Mouse (Mus musculus): ENCODE results near the gene Cfh.
"Not testable (repeated sequence)": the region's sequence is repeated elsewhere in the genome, so short reads cannot be mapped to it uniquely, and the experiment has no call there.

Cfh gene

GRCm38 (mm10) chr1:140183664-140184063 lies at the start of gene Cfh:
Gene Cfh, minus strand, starts transcription at chr1:140183764.
- in situ Hi-C loops (cut with MboI; ENCODE audit: low pct_unique_long_range_greater_than_20kb in 1 of 2, low sequenced_read_pairs in 2 of 2, unreplicated experiment in 1 of 2) = not testable (repeated sequence)

- in situ Hi-C loops (cut with MboI; ENCODE audit: low pct_unique_long_range_greater_than_20kb in 1 of 2, low sequenced_read_pairs in 2 of 2, unreplicated experiment in 1 of 2) = no loop called here
These were observed 43.1 kb upstream of the Cfh start for GRCm38 (mm10) chr1:140226673-140227072.

- in situ Hi-C loops (cut with MboI; ENCODE audit: low pct_unique_long_range_greater_than_20kb in 1 of 2, low sequenced_read_pairs in 2 of 2, unreplicated experiment in 1 of 2) = no loop called here
These were observed 41.7 kb upstream of the Cfh start for GRCm38 (mm10) chr1:140225221-140225620.

GRCm38 (mm10) chr1:140205329-140205728 lies 21.8 kb upstream of the Cfh start:
- in situ Hi-C loops (cut with MboI; ENCODE audit: low pct_unique_long_range_greater_than_20kb in 1 of 2, low sequenced_read_pairs in 2 of 2, unreplicated experiment in 1 of 2) = no loop called here

GRCm38 (mm10) chr1:140188500-140188899 lies 4.9 kb upstream of the Cfh start:
- in situ Hi-C loops (cut with MboI; ENCODE audit: low pct_unique_long_range_greater_than_20kb in 1 of 2, low sequenced_read_pairs in 2 of 2, unreplicated experiment in 1 of 2) = not testable (repeated sequence)

- in situ Hi-C loops (cut with MboI; ENCODE audit: low pct_unique_long_range_greater_than_20kb in 1 of 2, low sequenced_read_pairs in 2 of 2, unreplicated experiment in 1 of 2) = no loop called here
These were observed 356 bp downstream of the Cfh start for GRCm38 (mm10) chr1:140183208-140183607.

GRCm38 (mm10) chr1:140180125-140180524 lies 3.4 kb downstream of the Cfh start:
- in situ Hi-C loops (cut with MboI; ENCODE audit: low pct_unique_long_range_greater_than_20kb in 1 of 2, low sequenced_read_pairs in 2 of 2, unreplicated experiment in 1 of 2) = no loop called here

- in situ Hi-C loops (cut with MboI; ENCODE audit: low pct_unique_long_range_greater_than_20kb in 1 of 2, low sequenced_read_pairs in 2 of 2, unreplicated experiment in 1 of 2) = loop anchor here in 1 of 2 experiments (10.0 kb wide), 2 partner anchors 359 to 479 kb away; no protein-coding TSS in a partner anchor
These were observed 8.1 kb downstream of the Cfh start for GRCm38 (mm10) chr1:140175442-140175841.

- in situ Hi-C loops (cut with MboI; ENCODE audit: low pct_unique_long_range_greater_than_20kb in 1 of 2, low sequenced_read_pairs in 2 of 2, unreplicated experiment in 1 of 2) = loop anchor here in 1 of 2 experiments (10.0 kb wide), 2 partner anchors 363 to 483 kb away; no protein-coding TSS in a partner anchor
These were observed 11.9 kb downstream of the Cfh start for GRCm38 (mm10) chr1:140171581-140172154.

- in situ Hi-C loops (cut with MboI; ENCODE audit: low pct_unique_long_range_greater_than_20kb in 1 of 2, low sequenced_read_pairs in 2 of 2, unreplicated experiment in 1 of 2) = no loop called here
These were observed 24.6 kb downstream of the Cfh start for GRCm38 (mm10) chr1:140158970-140159369.

GRCm38 (mm10) chr1:140069471-140069870 lies 114.1 kb downstream of the Cfh start:
- in situ Hi-C loops (cut with MboI; ENCODE audit: low pct_unique_long_range_greater_than_20kb in 1 of 2, low sequenced_read_pairs in 2 of 2, unreplicated experiment in 1 of 2) = no loop called here

Measured in mouse embryonic stem cell (cell line).